Mouse (Mus musculus): ENCODE data around the gene Rnf185.

DNA sequence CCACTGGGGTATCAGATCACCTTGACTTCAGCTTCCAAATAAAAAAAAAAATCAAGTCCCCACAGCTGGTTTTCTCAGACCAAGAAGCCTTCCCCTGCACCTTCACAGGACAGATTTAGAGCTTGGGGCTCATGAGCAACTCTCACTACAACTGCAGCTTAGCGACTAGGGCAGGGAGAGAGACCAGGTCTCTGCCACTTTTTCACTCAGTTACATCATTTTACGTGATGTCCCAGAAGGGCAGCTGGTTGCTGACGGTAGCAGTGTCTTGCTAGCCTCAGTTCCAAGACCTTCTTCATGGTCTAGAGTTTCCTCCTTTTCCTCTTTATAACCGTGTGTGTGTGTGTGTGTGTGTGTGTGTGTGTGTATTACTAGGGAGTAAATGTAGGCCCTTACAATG, 18.4 kb downstream of the Rnf185 start:
- TF ChIP-seq CTCF (IDR thresholded peaks at IDR 0.05; ENCODE audit: insufficient read depth, low read depth, low read length) (no peak), POLR2A (IDR thresholded peaks at IDR 0.05; ENCODE audit: insufficient read depth, low read depth, low read length) (no peak)
